Mouse (Mus musculus): ENCODE data around the gene Srebf2. TPM values are rescaled to one million over a fixed set of nuclear protein-coding genes. Genes with fewer than 3 reads are reported as not detected.
A peak's percentile ranks its signal among the peaks of the same experiment; 100 is the strongest.

Gene Srebf2
- total and polyA plus RNA-seq, 2 experiments from 2014 or later = 171 to 193 TPM

GRCm38 (mm10) chr15:82199546-82199945, 52.6 kb downstream of the Srebf2 start:
- H3K9me3 ChIP-seq (ENCODE audit: low read length) = no peaks in the 10 kb centered on the region
- no peak for TF ChIP-seq CTCF (IDR thresholded peaks at IDR 0.05; ENCODE audit: low read depth)
- no peak overlapping the region for H3K9ac ChIP-seq
- 88% methylated on average over 12 of the region's 12 CpGs for WGBS
- no peaks in the 10 kb centered on the region for H3K27me3 ChIP-seq (ENCODE audit: insufficient read depth, low read length)
- no peak overlapping the region for H3K4me2 ChIP-seq (ENCODE audit: low read depth)
- no peaks in the 10 kb centered on the region for H3K4me1 ChIP-seq (ENCODE audit: insufficient read depth)
- H3K27ac ChIP-seq (ENCODE audit: low read depth, low read length) = no peak overlapping the region
- DNase-seq = no peak
- H3K36me3 ChIP-seq (ENCODE audit: insufficient read depth) = peaks cover 97% of the 10 kb centered on the region
- no peak for ATAC-seq
- no peak overlapping the region for H3K4me3 ChIP-seq (ENCODE audit: low read depth, low read length)

GRCm38 (mm10) chr15:82202086-82202485, 55.1 kb downstream of the Srebf2 start:
- no peak for TF ChIP-seq CTCF (IDR thresholded peaks at IDR 0.05; ENCODE audit: low read depth)
- DNase-seq (no peak), ATAC-seq (no peak)
- H3K4me2 ChIP-seq (ENCODE audit: low read depth) = no peak overlapping the region
- H3K36me3 ChIP-seq (ENCODE audit: insufficient read depth) = peaks cover 89% of the 10 kb centered on the region
- H3K27me3 ChIP-seq (ENCODE audit: insufficient read depth, low read length) = peaks cover 8% of the 10 kb centered on the region; the same call in 1 of the 2 replicates
- WGBS = 92% methylated on average over 6 of the region's 6 CpGs
- H3K9ac ChIP-seq = no peak overlapping the region
- H3K27ac ChIP-seq (ENCODE audit: low read depth, low read length) = no peak overlapping the region
- no peaks in the 10 kb centered on the region for H3K4me1 ChIP-seq (ENCODE audit: insufficient read depth)
- H3K9me3 ChIP-seq (ENCODE audit: low read length) = no peaks in the 10 kb centered on the region
- no peak overlapping the region for H3K4me3 ChIP-seq (ENCODE audit: low read depth, low read length)

DNA sequence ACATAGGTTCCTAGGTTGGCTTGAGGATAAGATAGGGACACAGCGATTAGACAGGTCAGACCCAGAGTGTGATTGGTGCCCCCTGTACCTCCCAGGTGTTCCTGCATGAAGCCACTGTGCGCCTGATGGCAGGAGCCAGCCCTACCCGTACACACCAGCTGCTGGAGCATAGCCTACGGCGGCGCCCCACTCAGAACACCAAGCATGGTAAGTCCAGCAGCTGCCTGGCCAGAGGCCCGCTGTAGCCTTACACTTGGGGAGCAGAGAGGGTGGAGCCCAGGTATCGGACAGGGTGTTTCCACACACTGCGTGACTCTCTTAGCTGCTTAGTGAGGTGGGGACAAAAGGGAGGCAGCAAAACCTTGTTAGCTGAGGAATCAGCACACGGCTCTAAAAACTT, 56.1 kb downstream of the Srebf2 start:
- 95% methylated on average over 10 of the region's 10 CpGs for WGBS

GRCm38 (mm10) chr15:82203611-82204351, 56.8 kb downstream of the Srebf2 start:
- no peak for DNase-seq
- Histone ChIP-seq H3K4me2 (ENCODE audit: low read depth) (no peak overlapping the region), H3K36me3 (ENCODE audit: insufficient read depth) (peaks cover 72% of the 10 kb centered on the region), H3K27me3 (ENCODE audit: insufficient read depth, low read length) (peaks cover 8% of the 10 kb centered on the region; the same call in 1 of the 2 replicates), H3K9me3 (ENCODE audit: low read length) (no peaks in the 10 kb centered on the region), H3K27ac (ENCODE audit: low read depth, low read length) (no peak overlapping the region), H3K4me1 (ENCODE audit: insufficient read depth) (no peaks in the 10 kb centered on the region), H3K4me3 (ENCODE audit: low read depth, low read length) (no peak overlapping the region), H3K9ac (no peak overlapping the region)
- ATAC-seq = no peak
- WGBS = 61% methylated on average over 20 of the region's 20 CpGs
- TF ChIP-seq CTCF (IDR thresholded peaks at IDR 0.05; ENCODE audit: low read depth) = no peak

More for the DNA sequence above, 56.1 kb downstream of the Srebf2 start:
- no peak for ATAC-seq
- Histone ChIP-seq H3K27ac (ENCODE audit: low read depth, low read length) (no peak overlapping the region), H3K4me1 (ENCODE audit: insufficient read depth) (no peaks in the 10 kb centered on the region), H3K4me2 (ENCODE audit: low read depth) (no peak overlapping the region), H3K27me3 (ENCODE audit: insufficient read depth, low read length) (peaks cover 8% of the 10 kb centered on the region; the same call in 1 of the 2 replicates), H3K4me3 (ENCODE audit: low read depth, low read length) (no peak overlapping the region), H3K36me3 (ENCODE audit: insufficient read depth) (peaks cover 79% of the 10 kb centered on the region), H3K9me3 (ENCODE audit: low read length) (no peaks in the 10 kb centered on the region), H3K9ac (no peak overlapping the region)
- DNase-seq = no peak
- TF ChIP-seq CTCF (IDR thresholded peaks at IDR 0.05; ENCODE audit: low read depth) = no peak

DNA sequence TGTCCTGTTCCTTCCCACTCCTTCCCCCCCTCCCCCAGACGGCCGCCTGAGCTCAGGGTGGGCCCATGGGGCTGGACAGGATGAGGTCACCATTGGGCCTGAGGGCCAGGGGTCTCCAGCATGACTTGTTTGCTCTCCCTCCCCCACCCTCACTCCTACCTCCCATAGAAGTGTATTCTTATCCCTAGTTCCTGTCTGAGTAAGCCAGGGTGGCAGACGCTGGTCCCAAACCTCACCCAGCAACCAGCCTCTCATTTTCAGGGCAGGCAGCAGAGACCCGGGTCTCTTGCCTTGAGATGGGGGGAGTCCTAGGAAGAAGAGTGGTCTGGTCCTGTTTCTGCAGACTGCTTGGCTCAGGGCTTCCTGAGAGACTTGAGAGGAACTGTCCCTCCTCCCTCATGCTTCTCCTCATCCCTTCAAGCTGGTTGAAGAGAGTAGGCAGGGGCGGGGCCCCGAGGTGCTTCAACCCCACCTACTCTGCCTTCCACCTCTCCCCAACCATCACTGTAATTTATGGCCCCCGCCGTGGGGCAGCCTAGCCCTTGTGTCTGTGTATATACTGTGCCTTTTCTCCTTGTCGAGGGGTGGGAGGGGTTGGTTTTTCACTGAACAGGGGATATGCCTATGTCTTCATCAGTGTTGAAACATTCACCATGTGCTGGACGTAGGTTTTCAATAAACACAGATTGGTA, 57.8 kb downstream of the Srebf2 start:
- peaks cover 62% of the 10 kb centered on the region for H3K36me3 ChIP-seq (ENCODE audit: insufficient read depth)
- no peak for TF ChIP-seq CTCF (IDR thresholded peaks at IDR 0.05; ENCODE audit: low read depth)

DNA sequence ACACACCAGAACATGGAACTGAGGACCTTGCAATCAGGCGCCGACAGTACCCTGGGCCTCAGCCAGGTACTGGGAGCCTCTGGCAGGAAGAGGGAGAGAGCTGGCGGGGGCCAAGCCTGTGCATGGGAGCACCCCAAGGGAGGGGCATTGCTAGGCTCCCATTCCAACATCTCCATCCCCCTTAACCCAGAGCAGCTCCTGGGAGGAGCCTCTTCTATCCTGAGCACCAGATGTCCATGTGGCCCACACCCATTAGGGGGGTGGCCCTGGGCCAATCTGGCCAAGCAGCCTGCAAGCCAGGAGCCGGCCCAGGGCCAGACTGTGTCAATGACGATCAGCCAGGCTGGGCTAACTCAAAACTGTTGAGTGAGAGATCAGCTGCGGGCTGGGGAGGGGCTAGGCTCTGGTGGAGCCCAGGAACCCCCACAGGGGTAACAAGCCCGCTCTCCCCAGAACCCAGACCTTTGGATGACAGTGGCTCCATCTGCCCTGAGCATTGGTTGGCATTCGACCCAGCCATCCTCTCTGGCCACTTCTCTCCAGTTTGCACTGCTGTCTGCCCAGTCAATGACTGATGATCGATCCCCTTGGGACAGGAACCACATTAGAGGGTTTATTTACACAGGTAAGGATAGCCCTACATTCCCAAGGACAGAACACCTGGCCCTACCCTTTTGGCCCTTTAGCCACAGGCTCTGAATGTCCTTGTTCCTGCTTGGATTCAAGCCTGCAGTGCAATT, 59.6 kb downstream of the Srebf2 start:
- Histone ChIP-seq H3K9ac (no peak overlapping the region), H3K27ac (ENCODE audit: low read depth, low read length) (no peak overlapping the region), H3K4me2 (ENCODE audit: low read depth) (no peak overlapping the region), H3K36me3 (ENCODE audit: insufficient read depth) (peaks cover 46% of the 10 kb centered on the region), H3K9me3 (ENCODE audit: low read length) (no peaks in the 10 kb centered on the region), H3K4me1 (ENCODE audit: insufficient read depth) (no peaks in the 10 kb centered on the region), H3K27me3 (ENCODE audit: insufficient read depth, low read length) (peaks cover 23% of the 10 kb centered on the region), H3K4me3 (ENCODE audit: low read depth, low read length) (no peak overlapping the region)
- TF ChIP-seq CTCF (IDR thresholded peaks at IDR 0.05; ENCODE audit: low read depth) = no peak
- ATAC-seq (peak; percentile 85), DNase-seq (peak; percentile 74)
- WGBS = 37% methylated on average over 9 of the region's 9 CpGs

More for the DNA sequence above, 57.8 kb downstream of the Srebf2 start:
- peaks cover 8% of the 10 kb centered on the region; the same call in 1 of the 2 replicates for H3K27me3 ChIP-seq (ENCODE audit: insufficient read depth, low read length)
- no peaks in the 10 kb centered on the region for H3K4me1 ChIP-seq (ENCODE audit: insufficient read depth)
- no peaks in the 10 kb centered on the region for H3K9me3 ChIP-seq (ENCODE audit: low read length)
- no peak overlapping the region for H3K4me2 ChIP-seq (ENCODE audit: low read depth)
- H3K4me3 ChIP-seq (ENCODE audit: low read depth, low read length) = no peak overlapping the region
- WGBS = 63% methylated on average over 10 of the region's 10 CpGs
- ATAC-seq (no peak), DNase-seq (no peak)
- H3K27ac ChIP-seq (ENCODE audit: low read depth, low read length) = no peak overlapping the region
- no peak overlapping the region for H3K9ac ChIP-seq

Measured in forebrain, postnatal 0 days (tissue).